Mouse (Mus musculus) mouse embryonic stem cell (cell line): ENCODE measurements around the gene Notch3.
"Not testable (repeated sequence)": the region's sequence is repeated elsewhere in the genome, so short reads cannot be mapped to it uniquely, and the experiment has no call there.

Experiments
- in situ Hi-C, 2 experiments: fragments of 300-500 bp; cut with MboI; formaldehyde crosslinking; loops; 1 replicate in 1 of 2; 3 replicates in 1 of 2; pipeline ENCODE4 v1.14.3; 2019 to 2020; ENCODE audit warnings: low sequenced_read_pairs in 2 of 2, low pct_unique_long_range_greater_than_20kb in 1 of 2, mixed read lengths in 1 of 2; ENCODE audit not compliant: unreplicated experiment in 1 of 2

Gene Notch3

DNA sequence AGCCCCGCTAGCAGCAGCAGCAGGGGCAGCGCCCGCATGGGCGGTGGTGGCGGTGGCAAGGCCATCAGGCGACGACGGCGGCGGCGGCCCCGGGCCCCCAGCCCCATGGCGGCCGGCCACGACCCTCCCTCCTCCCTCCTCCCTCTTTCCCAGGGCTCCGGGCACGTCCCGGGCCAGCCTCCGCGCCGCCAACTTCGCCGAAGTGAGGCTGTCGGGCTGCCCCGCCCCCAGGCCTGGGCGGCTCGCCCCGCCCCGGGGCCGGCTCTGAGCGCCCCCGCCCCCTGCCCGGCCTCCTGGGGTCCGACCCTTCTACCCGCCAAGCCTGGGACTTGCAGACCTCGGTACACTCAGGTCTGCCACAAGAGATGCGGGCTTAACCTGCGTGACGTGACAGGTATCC lies at the start of gene Notch3:
Gene Notch3 (minus strand): TSS at position 166 of the 400 bp plus-strand sequence.
- in situ Hi-C loops = no loop called here

GRCm38 (mm10) chr17:32215587-32215986 lies 48.9 kb upstream of the Notch3 start:
- in situ Hi-C loops = not testable (repeated sequence)

DNA sequence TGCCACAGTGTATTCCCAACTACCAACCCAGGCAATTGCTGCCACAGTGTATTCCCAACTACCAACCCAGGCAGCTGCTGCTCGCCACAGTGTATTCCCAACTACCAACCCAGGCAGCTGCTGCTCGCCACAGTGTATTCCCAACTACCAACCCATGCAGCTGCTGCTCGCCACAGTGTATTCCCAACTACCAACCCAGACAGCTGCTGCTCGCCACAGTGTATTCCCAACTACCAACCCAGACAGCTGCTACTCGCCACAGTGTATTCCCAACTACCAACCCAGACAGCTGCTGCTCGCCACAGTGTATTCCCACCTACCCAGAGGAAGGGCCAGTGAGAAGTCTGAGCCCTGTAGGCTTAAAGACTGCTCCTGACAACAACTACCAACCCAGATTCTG lies 44.9 kb upstream of the Notch3 start:
- in situ Hi-C loops = not testable (repeated sequence)

DNA sequence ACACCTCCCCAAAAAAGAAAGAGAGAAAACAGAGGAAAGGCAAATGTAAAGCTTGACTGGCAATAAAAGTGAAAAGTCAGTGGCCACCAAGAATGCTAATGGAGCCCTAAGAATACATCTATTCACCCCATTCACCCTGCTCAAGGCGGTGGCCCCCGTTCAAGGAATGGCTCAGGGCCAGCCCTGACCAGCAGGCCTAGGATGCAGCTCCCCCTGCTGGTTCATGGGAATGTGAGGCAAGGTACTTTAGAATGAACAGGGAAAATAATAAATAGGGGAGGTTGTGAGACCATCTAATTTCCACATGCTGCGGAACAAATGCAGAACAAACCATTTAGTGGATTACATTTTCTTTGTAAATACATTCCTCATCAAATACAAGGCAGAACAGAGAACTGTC lies 43.1 kb upstream of the Notch3 start:
- in situ Hi-C loops = no loop called here

DNA sequence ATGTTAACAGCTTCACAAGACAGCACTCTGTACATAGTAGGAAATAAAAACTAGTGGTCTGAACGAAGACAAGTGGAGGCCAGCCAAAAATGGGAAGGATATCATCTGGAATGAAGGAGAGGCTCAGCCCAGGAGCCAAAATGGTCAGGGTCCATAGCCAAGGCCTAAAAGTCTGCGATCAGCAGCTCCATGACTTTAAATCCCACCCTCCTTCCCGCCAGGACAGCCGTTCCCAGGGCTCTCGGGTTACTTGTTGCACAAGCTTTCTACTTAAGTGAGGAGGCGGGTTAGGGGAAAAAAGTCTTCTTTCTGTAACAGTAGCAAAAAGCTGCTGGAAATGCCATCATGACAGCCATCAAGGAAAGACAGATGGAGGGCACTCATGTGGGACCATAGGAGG lies 42.5 kb upstream of the Notch3 start:
- in situ Hi-C loops = no loop called here

- in situ Hi-C loops = no loop called here
These were observed 41.1 kb upstream of the Notch3 start for GRCm38 (mm10) chr17:32207586-32208245.

DNA sequence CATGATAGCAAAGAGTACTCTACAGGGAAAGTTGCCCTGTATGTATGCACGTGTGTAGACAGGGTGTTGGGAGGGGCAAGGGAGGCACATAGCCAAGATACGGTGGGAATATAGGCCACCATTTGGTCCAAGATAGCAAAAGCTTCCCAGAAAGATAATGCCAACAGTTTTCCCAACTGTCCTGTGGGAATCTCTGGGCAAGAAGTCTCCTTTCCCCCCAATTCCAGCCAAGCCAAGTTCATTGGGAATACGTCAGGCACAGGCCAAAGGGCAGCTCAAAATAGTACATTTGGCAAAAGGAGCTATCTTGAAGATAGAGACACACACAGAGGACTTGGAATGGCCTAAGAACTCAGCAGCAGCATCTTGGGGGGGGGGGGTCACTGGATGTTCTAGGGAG lies 38.7 kb upstream of the Notch3 start:
- in situ Hi-C loops = no loop called here

DNA sequence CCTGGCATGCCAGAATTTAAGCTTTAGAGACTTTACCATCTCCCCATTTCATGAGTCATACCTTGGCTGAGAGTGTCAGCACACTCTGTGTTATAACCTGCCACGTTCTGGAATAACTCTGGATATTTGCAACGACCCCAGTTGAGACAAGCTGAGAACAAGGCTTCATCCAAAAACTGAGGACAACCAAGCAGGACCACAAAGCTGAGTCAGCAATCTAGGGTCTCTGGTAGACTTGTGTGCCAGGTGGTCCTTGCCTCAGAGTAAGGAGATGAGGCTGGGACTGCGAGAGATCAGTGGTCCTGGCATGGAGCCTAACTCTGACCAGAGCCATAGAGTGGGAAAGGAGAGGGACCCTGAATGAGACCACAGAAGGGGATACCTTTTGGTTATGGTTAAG lies 36.3 kb upstream of the Notch3 start:
- in situ Hi-C loops = no loop called here

- in situ Hi-C loops = no loop called here
These were observed 34.4 kb upstream of the Notch3 start for GRCm38 (mm10) chr17:32201086-32201485.

DNA sequence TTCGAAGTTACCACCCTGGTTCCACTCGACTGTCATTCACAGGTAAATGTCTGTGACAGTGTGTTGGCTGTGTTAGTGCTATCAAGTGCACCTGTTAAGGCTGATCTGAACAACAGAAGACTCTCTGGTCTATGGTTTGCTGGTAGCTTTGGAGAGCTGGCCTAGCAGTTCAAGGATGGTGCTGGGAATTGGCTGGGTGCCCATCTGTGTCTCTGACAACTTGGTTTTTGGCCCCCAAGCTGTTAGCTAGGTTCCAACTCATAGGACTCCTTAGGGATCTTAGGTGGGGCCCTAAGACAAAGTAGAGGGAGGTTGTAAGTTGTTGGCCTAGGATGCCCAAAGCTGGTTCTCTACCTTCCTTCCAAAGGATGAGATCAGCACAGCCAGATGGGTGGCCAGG lies 33.1 kb upstream of the Notch3 start:
- in situ Hi-C loops = no loop called here

GRCm38 (mm10) chr17:32197156-32197555 lies 30.5 kb upstream of the Notch3 start:
- in situ Hi-C loops = no loop called here

- in situ Hi-C loops = no loop called here
These were observed 29.1 kb upstream of the Notch3 start for GRCm38 (mm10) chr17:32195725-32196124.

DNA sequence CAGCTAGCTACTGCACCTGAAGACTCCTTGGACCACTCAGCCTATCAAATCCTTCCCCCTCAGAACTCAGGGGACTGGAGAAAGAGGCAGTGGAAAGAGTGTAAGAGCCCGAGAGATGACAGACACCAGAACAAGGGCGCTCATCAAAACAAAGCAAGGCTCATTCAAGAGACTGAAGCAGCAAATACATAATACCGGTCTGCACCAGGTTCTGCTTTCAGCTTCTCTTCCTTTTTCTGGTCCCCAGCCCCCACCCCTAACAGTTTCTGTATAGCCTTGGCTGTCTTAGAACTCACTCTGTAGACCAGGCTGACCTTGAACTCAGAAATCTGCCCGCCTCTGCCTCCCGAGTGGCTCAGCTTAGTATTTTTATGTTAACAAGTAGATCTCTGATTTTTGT lies 26.4 kb upstream of the Notch3 start:
- in situ Hi-C loops = no loop called here

- in situ Hi-C loops = no loop called here
These were observed 23.2 kb upstream of the Notch3 start for GRCm38 (mm10) chr17:32189850-32190249.

DNA sequence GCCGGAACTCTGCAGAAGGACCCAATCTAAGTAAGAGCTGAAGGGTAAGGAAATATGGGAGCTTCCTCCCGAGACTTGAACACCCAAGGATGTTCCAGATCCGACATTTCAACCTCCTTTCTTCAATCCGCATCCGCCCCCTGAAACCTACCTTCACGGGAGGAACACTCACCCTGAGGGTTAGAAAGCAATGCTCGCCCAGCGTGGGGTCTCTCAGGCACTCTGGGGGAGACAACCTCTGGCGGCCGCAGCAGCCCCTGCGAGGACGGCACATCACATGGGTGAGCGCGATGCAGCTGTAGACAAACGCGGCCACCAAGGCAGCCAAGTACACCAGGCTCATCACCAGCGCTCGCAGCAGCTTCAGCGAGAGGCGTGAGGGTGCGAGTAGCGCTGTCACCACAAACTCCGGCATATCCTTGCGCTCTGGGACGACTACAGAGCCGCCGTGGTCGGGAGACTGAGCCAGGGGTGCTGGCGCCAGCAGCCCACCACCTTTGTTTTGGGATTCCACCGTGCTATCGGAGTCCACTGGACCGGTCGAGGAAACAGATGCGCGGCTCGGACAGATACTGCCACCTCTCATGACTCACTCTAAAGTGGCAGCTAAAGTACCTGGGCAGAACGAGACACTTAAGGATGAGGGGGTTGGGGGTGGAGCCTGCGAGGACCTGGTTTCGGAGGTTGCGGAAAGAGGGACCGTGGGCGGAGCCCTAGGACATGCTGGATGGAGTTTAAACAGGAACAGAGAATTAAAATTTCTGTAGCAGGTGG lies 22.4 kb upstream of the Notch3 start, which contains the start of gene Ephx3:
Gene Ephx3 (minus strand): TSS at position 687 of the 774 bp plus-strand sequence.
- in situ Hi-C loops = no loop called here

GRCm38 (mm10) chr17:32183017-32183416 lies 16.4 kb upstream of the Notch3 start:
- in situ Hi-C loops = no loop called here

DNA sequence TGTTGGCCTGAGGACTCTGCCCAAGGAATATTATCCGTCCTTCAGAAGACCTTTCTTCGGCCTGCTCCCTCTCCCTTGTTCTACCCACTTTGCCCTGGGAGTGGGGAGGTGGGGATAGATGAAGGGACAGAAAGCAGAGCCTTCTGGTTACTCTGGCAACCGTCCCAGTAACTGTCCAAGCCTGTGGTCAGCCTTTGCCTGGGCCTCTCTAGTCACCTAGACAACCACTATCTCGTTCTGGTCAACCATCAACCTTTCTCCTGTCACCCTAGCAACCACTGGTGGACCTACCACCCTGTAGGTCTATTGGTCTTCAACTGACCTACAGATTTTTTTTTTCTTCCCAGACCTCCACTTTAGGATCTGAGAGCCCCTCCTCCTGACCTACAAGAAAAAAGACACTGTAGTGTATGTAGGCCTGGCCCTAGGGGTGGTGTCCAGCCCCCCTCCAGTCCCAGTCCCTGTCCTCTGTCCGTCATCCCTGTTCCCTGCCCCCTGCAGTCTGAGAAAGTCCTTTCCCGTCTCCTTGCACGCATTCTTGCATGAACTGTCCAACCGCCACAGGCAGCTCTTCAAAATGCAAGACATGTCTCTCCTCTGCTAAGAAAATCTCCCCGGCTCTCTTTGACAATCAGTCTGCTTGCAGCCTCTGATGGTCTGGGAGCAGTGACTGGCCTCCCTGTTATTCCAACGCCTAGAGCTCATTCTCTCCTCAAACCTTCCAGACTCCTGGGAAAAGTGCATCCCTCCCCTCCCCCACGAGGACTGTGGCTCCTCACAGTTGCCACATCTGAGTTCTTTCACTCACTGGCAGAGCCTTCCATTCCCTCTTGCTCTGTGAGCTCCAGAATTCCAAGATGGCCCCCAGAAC lies 13.2 kb upstream of the Notch3 start:
- in situ Hi-C loops = no loop called here

GRCm38 (mm10) chr17:32176919-32177318 lies 10.3 kb upstream of the Notch3 start:
- in situ Hi-C loops = no loop called here

DNA sequence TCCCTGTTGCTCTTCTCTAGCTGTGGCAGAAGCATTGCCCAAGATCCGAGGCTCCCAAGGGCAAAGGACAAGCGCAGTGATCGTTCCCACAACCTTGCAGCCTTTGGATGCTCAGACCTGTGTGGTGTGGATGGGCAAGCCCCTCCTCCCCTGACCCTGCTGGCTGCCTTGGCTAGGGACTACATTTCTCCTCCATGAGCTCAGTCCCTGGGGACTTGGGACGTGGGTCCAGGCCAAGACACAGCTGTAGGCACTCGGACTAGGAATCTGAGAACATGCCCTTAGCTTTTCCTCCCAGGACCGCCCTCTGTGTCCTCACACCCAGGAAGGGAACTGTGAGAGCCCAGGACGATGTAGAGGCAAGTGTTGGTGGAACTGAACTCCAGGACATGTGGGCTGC lies 6.5 kb upstream of the Notch3 start:
- in situ Hi-C loops = no loop called here
